Mouse (Mus musculus): ENCODE measurements around the gene Pomt2. TPM values are rescaled to one million over a fixed set of nuclear protein-coding genes. Genes with fewer than 3 reads are reported as not detected.

Pomt2 gene
- polyA plus RNA-seq, 1 experiment from 2014 or later, result 17.0 TPM

DNA sequence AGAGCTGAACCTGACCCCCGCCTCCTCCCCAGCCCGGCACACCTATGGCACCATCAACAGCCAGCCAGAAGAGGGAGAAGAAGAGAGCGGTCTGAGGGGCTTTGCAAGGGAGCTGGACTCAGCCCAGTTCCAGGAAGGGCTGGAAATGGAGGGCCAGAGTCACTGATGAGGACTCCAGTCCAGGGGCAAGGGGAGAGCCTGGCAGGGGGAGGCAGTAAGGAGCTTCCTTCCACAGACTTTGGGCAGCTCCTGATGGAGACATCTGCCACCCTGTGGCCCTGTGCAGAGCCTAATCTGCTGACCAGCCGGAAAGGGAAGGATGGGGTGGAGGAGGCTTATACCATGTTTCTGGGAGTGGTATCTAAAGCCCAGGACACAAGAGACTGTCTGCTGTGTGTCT is 58.5 kb downstream of the Pomt2 start:
- no peak overlapping the region for H3K27ac ChIP-seq (ENCODE audit: low read depth, low read length)
- H3K4me2 ChIP-seq (replicated peaks; ENCODE audit: low read depth, low read length), result no peak overlapping the region
- no peaks in the 10 kb centered on the region for H3K4me1 ChIP-seq (replicated peaks; ENCODE audit: control insufficient read depth, insufficient read depth, low read length)
- H3K9me3 ChIP-seq (ENCODE audit: control insufficient read depth, low read length), result no peaks in the 10 kb centered on the region
- H3K9ac ChIP-seq (ENCODE audit: low read depth, low read length), result no peak overlapping the region
- 70% methylated on average over 4 of the region's 4 CpGs for WGBS
- no peak for ATAC-seq (ENCODE audit: low FRiP score)
- no peak overlapping the region for H3K4me3 ChIP-seq (ENCODE audit: low read depth, low read length)
- DNase-seq (ENCODE audit: low spot score), result no peak
- H3K36me3 ChIP-seq (ENCODE audit: control insufficient read depth, insufficient read depth, low read length), result no peaks in the 10 kb centered on the region
- no peaks in the 10 kb centered on the region for H3K27me3 ChIP-seq (ENCODE audit: control insufficient read depth, insufficient read depth, low read length)

DNA sequence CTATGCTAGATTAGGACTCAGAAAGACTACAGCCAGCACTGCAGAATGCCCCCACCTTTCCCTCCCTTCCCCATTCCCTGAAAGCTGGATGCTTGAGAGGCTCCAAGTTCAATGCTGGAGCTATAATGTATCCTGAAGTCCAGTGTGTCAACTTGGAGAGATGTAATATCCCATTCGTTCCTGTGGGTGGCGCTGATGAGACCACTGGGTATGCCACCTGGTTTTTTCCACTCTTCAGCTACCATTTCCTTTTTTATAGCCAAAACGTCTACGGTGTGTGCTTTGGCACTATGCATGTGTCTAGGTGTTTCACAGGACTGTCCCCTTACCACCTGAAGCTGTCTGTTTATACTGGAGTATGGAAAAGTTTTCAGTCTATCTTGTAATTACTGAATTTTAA is 59.4 kb downstream of the Pomt2 start:
- WGBS, result 32% methylated on average over 4 of the region's 4 CpGs
- Histone ChIP-seq H3K9me3 (ENCODE audit: control insufficient read depth, low read length) (no peaks in the 10 kb centered on the region), H3K36me3 (ENCODE audit: control insufficient read depth, insufficient read depth, low read length) (no peaks in the 10 kb centered on the region), H3K27me3 (ENCODE audit: control insufficient read depth, insufficient read depth, low read length) (no peaks in the 10 kb centered on the region), H3K4me2 (replicated peaks; ENCODE audit: low read depth, low read length) (no peak overlapping the region), H3K9ac (ENCODE audit: low read depth, low read length) (no peak overlapping the region), H3K27ac (ENCODE audit: low read depth, low read length) (no peak overlapping the region), H3K4me1 (replicated peaks; ENCODE audit: control insufficient read depth, insufficient read depth, low read length) (no peaks in the 10 kb centered on the region), H3K4me3 (ENCODE audit: low read depth, low read length) (no peak overlapping the region)
- DNase-seq (ENCODE audit: low spot score) (peak; percentile 27), ATAC-seq (ENCODE audit: low FRiP score) (no peak)

DNA sequence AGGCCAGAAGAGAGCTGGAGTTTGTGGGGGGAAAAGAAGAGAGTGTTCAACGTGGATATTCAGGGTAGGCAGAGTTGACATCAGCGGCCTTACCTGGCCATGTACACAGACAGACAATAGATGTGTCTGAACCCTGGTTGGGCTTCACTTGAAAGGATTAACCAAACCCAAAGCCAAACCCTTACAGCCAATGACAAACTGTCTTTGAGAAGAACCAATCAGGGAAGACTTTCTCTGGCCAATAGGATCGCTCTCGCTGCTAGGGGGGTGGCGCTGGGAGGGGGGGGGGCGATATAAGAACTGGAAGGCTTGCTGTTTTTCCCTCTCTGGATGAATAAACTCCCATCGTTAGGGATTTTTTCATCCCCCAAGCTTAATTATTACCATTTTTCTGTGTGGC is 60.5 kb downstream of the Pomt2 start:
- Histone ChIP-seq H3K4me2 (replicated peaks; ENCODE audit: low read depth, low read length) (no peak overlapping the region), H3K27me3 (ENCODE audit: control insufficient read depth, insufficient read depth, low read length) (no peaks in the 10 kb centered on the region), H3K9ac (ENCODE audit: low read depth, low read length) (no peak overlapping the region), H3K4me1 (replicated peaks; ENCODE audit: control insufficient read depth, insufficient read depth, low read length) (no peaks in the 10 kb centered on the region), H3K4me3 (ENCODE audit: low read depth, low read length) (no peak overlapping the region), H3K9me3 (ENCODE audit: control insufficient read depth, low read length) (no peaks in the 10 kb centered on the region), H3K27ac (ENCODE audit: low read depth, low read length) (no peak overlapping the region), H3K36me3 (ENCODE audit: control insufficient read depth, insufficient read depth, low read length) (no peaks in the 10 kb centered on the region)
- no peak for ATAC-seq (ENCODE audit: low FRiP score)
- WGBS, result 61% methylated on average over 7 of the region's 7 CpGs
- DNase-seq (ENCODE audit: low spot score), result no peak

DNA sequence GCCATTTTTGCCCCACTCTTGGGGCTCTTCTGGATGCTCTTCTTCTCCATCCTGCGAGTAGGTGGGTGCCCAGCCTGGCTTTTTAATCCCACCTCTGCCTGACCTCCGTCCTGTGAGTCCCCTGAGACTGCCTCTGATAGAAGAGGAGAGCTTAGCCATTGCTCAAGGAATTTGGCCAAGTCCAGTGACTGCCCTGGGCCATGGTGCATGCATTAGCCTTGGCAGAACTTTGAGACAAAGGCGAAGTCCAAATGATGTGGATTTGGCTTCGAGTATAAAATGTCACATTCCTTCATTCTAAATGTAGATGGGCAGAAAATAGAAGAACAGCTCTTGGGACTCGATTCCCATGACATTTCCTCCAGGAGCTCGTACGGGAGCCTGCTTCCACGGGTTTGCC is 65.0 kb downstream of the Pomt2 start:
- no peaks in the 10 kb centered on the region for H3K9me3 ChIP-seq (ENCODE audit: control insufficient read depth, low read length)
- H3K27ac ChIP-seq (ENCODE audit: low read depth, low read length), result no peak overlapping the region
- ATAC-seq (ENCODE audit: low FRiP score) (no peak), DNase-seq (ENCODE audit: low spot score) (no peak)
- no peaks in the 10 kb centered on the region for H3K27me3 ChIP-seq (ENCODE audit: control insufficient read depth, insufficient read depth, low read length)
- no peaks in the 10 kb centered on the region for H3K4me1 ChIP-seq (replicated peaks; ENCODE audit: control insufficient read depth, insufficient read depth, low read length)
- H3K9ac ChIP-seq (ENCODE audit: low read depth, low read length), result no peak overlapping the region
- H3K36me3 ChIP-seq (ENCODE audit: control insufficient read depth, insufficient read depth, low read length), result no peaks in the 10 kb centered on the region
- H3K4me2 ChIP-seq (replicated peaks; ENCODE audit: low read depth, low read length), result no peak overlapping the region
- no peak overlapping the region for H3K4me3 ChIP-seq (ENCODE audit: low read depth, low read length)
- WGBS, result 83% methylated on average over 8 of the region's 8 CpGs

DNA sequence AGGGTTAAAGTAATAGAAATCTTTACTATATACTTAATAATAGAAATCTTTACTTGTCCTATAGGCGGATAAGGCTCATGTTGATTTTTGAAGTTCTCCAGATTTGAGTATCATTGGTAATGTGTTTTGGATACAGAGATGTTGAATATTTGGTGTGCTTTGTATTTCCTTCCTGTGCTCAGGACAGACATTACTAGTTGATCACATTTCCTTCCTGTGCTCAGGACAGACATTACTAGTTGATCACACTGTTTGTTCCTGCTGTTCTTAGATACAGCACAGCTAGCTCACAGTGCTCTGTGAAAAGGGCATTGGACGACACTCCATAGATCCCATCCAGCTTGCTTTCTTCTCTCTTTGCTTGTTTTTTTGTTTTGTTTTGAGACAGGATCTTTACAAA is 71.2 kb downstream of the Pomt2 start:
- Histone ChIP-seq H3K27ac (ENCODE audit: low read depth, low read length) (no peak overlapping the region), H3K36me3 (ENCODE audit: control insufficient read depth, insufficient read depth, low read length) (no peaks in the 10 kb centered on the region), H3K9ac (ENCODE audit: low read depth, low read length) (no peak overlapping the region), H3K4me3 (ENCODE audit: low read depth, low read length) (no peak overlapping the region), H3K9me3 (ENCODE audit: control insufficient read depth, low read length) (no peaks in the 10 kb centered on the region), H3K4me2 (replicated peaks; ENCODE audit: low read depth, low read length) (no peak overlapping the region), H3K4me1 (replicated peaks; ENCODE audit: control insufficient read depth, insufficient read depth, low read length) (no peaks in the 10 kb centered on the region), H3K27me3 (ENCODE audit: control insufficient read depth, insufficient read depth, low read length) (no peaks in the 10 kb centered on the region)
- ATAC-seq (ENCODE audit: low FRiP score) (no peak), DNase-seq (ENCODE audit: low spot score) (no peak)
- WGBS, result 85% methylated on average over 2 of the region's 2 CpGs

DNA sequence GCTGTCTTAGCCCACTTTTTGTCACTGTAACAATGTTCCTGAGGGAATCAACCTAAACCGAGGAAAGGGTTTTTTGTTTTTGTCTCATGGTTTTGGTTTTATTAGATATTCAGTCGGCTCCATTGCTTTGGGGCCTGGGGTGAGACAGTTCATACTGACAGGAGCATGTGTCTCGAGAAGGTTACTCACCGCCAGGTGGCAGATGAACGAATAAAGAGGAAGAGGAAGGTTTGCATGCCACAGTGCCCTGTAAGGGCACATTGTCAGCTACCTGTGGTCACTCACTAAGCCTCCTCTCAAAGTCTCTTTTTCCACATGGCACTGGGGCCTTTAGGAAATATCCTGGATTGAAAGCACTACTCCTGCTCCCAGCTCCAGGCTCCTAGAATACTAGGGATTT is 77.2 kb downstream of the Pomt2 start:
- DNase-seq (ENCODE audit: low spot score) (no peak), ATAC-seq (ENCODE audit: low FRiP score) (no peak)
- H3K9ac ChIP-seq (ENCODE audit: low read depth, low read length), result no peak overlapping the region
- H3K27me3 ChIP-seq (ENCODE audit: control insufficient read depth, insufficient read depth, low read length), result no peaks in the 10 kb centered on the region
- no peaks in the 10 kb centered on the region for H3K9me3 ChIP-seq (ENCODE audit: control insufficient read depth, low read length)
- H3K27ac ChIP-seq (ENCODE audit: low read depth, low read length), result no peak overlapping the region
- no peaks in the 10 kb centered on the region for H3K36me3 ChIP-seq (ENCODE audit: control insufficient read depth, insufficient read depth, low read length)
- no peak overlapping the region for H3K4me3 ChIP-seq (ENCODE audit: low read depth, low read length)
- WGBS, result 64% methylated on average over 5 of the region's 5 CpGs
- H3K4me2 ChIP-seq (replicated peaks; ENCODE audit: low read depth, low read length), result no peak overlapping the region
- no peaks in the 10 kb centered on the region for H3K4me1 ChIP-seq (replicated peaks; ENCODE audit: control insufficient read depth, insufficient read depth, low read length)

DNA sequence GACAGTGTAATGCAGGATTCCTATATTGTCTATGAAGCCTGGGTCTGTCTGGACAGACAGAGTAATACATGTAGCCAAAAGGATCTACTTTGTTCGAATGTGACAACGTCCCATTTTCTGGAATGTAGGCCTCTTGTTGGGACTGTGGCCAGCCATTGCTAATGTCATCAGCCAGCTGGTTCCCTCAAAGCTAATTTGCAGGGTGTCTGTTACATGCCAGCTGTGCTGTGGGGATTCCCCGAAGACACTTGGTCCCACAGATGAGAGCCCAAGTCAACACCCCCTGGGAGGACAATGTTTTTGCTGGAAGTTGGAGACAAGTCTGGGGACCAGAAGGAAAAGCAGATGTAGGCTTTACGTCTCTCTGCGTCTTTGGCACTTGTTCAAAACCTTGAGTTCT is 81.3 kb downstream of the Pomt2 start:
- DNase-seq (ENCODE audit: low spot score) (no peak), ATAC-seq (ENCODE audit: low FRiP score) (no peak)
- Histone ChIP-seq H3K27ac (ENCODE audit: low read depth, low read length) (no peak overlapping the region), H3K36me3 (ENCODE audit: control insufficient read depth, insufficient read depth, low read length) (no peaks in the 10 kb centered on the region), H3K27me3 (ENCODE audit: control insufficient read depth, insufficient read depth, low read length) (no peaks in the 10 kb centered on the region), H3K4me2 (replicated peaks; ENCODE audit: low read depth, low read length) (no peak overlapping the region), H3K9me3 (ENCODE audit: control insufficient read depth, low read length) (no peaks in the 10 kb centered on the region), H3K9ac (ENCODE audit: low read depth, low read length) (no peak overlapping the region), H3K4me1 (replicated peaks; ENCODE audit: control insufficient read depth, insufficient read depth, low read length) (no peaks in the 10 kb centered on the region), H3K4me3 (ENCODE audit: low read depth, low read length) (no peak overlapping the region)
- WGBS, result 88% methylated on average over 5 of the region's 5 CpGs

DNA sequence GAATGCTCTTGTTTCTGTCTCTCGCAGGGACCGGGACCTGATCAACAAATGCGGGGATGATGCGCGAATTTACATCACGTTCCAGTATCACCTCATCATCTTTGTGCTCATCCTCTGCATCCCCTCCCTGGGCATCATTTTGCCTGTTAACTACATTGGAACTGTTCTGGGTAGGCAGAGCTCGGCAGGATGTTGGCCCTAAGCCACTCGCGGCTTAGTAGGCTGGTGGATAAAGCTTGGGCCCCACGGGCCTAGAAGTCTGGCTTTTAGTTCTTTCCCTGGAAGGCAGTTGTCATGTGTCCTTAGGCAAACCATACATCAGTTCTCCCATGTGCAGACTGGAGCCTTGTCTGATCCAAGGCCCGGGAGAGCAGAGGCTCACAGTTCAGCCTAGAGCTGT is 82.3 kb downstream of the Pomt2 start:
- ATAC-seq (ENCODE audit: low FRiP score) (no peak), DNase-seq (ENCODE audit: low spot score) (no peak)
- no peak overlapping the region for H3K9ac ChIP-seq (ENCODE audit: low read depth, low read length)
- H3K4me3 ChIP-seq (ENCODE audit: low read depth, low read length), result no peak overlapping the region
- no peaks in the 10 kb centered on the region for H3K9me3 ChIP-seq (ENCODE audit: control insufficient read depth, low read length)
- no peaks in the 10 kb centered on the region for H3K4me1 ChIP-seq (replicated peaks; ENCODE audit: control insufficient read depth, insufficient read depth, low read length)
- no peak overlapping the region for H3K4me2 ChIP-seq (replicated peaks; ENCODE audit: low read depth, low read length)
- 92% methylated on average over 11 of the region's 11 CpGs for WGBS
- no peaks in the 10 kb centered on the region for H3K27me3 ChIP-seq (ENCODE audit: control insufficient read depth, insufficient read depth, low read length)
- no peak overlapping the region for H3K27ac ChIP-seq (ENCODE audit: low read depth, low read length)
- no peaks in the 10 kb centered on the region for H3K36me3 ChIP-seq (ENCODE audit: control insufficient read depth, insufficient read depth, low read length)

DNA sequence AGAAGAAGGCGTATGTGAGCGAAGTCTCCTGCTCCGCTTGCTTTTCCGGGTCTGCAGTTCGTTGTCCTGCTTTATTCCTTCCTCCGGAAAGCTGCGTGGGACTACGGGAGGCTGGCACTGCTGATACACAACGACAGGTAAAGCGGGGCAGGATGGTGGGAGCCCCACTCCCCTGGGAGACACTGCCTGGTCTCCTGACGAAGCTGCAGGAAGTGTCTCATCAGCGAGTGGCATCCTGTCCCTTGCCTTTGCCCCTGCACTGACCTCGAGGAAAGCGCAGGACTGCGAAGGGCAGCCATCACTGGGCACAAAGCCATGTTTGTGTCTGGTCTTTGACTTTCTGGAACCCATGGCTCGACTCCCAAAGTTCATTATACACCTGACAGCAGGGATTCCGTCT is 90.7 kb downstream of the Pomt2 start:
- 73% methylated on average over 17 of the region's 17 CpGs for WGBS
- no peak overlapping the region for H3K4me3 ChIP-seq (ENCODE audit: low read depth, low read length)

More for the DNA sequence above, 90.7 kb downstream of the Pomt2 start:
- H3K27me3 ChIP-seq (ENCODE audit: control insufficient read depth, insufficient read depth, low read length), result no peaks in the 10 kb centered on the region
- no peaks in the 10 kb centered on the region for H3K9me3 ChIP-seq (ENCODE audit: control insufficient read depth, low read length)
- DNase-seq (ENCODE audit: low spot score), result no peak
- no peak overlapping the region for H3K27ac ChIP-seq (ENCODE audit: low read depth, low read length)
- ATAC-seq (ENCODE audit: low FRiP score), result no peak
- H3K9ac ChIP-seq (ENCODE audit: low read depth, low read length), result no peak overlapping the region
- no peaks in the 10 kb centered on the region for H3K4me1 ChIP-seq (replicated peaks; ENCODE audit: control insufficient read depth, insufficient read depth, low read length)
- H3K4me2 ChIP-seq (replicated peaks; ENCODE audit: low read depth, low read length), result no peak overlapping the region
- no peaks in the 10 kb centered on the region for H3K36me3 ChIP-seq (ENCODE audit: control insufficient read depth, insufficient read depth, low read length)
